Mouse (Mus musculus) bone marrow macrophage, adult 2 months (primary cell): Measurements from ENCODE around the gene Gper1. TPM values are rescaled to one million over a fixed set of nuclear protein-coding genes. Genes with fewer than 3 reads are reported as not detected.

Experiments
- H3K27ac ChIP-seq: 2 replicates; pipeline ENCODE4 v1.5.1; 2012; ENCODE audit warnings: low read depth, low read length; ENCODE audit not compliant: insufficient read depth
- H3K4me1 ChIP-seq: 2 replicates; pipeline ENCODE4 v1.6.1; 2012; ENCODE audit warnings: low read length; ENCODE audit not compliant: control insufficient read depth, insufficient read depth
- H3K4me3 ChIP-seq: 2 replicates; pipeline ENCODE4 v1.5.1; 2012; ENCODE audit warnings: mild to moderate bottlenecking, low read length, moderate library complexity; ENCODE audit not compliant: insufficient read depth
- CTCF ChIP-seq: IDR thresholded peaks from 2 replicates; pipeline ENCODE4 v1.5.1; 2012; ENCODE audit warnings: low read depth, mild to moderate bottlenecking, low read length, moderate library complexity
- POLR2A ChIP-seq: IDR thresholded peaks from 2 replicates; pipeline ENCODE4 v1.6.1; 2012; ENCODE audit warnings: mild to moderate bottlenecking, low read depth, low read length, borderline replicate concordance
- polyA plus RNA-seq: library from polyadenylated mRNA; stranded (reverse); fragments of >200 nt; gene quantifications from 2 replicates; pipeline ENCODE4 v1.2.4, GENCODE M21; 2012; ENCODE audit not compliant: missing spikeins, insufficient read depth, insufficient read length

Gene Gper1
- polyA plus RNA-seq, 1 experiment = not detected

- TF ChIP-seq POLR2A (no peak), CTCF (no peak)
- Histone ChIP-seq H3K27ac (peak within 1 kb of the TSS; percentile 15; the same call in 1 of the 2 replicates), H3K4me3 (peak within 1 kb of the TSS; percentile 84), H3K4me1 (peaks cover 49% of the 10 kb centered on the region)
Observed at GRCm38 (mm10) chr5:139460384-139461067, 37.6 kb downstream of the Gper1 start, which contains the start of gene 3110082I17Rik. Gene 3110082I17Rik, minus strand, starts transcription at chr5:139460527.

GRCm38 (mm10) chr5:139464874-139465273 lies 41.9 kb downstream of the Gper1 start:
- H3K27ac ChIP-seq = peak overlapping the region; percentile 84
- peaks cover 27% of the 10 kb centered on the region for H3K4me1 ChIP-seq

GRCm38 (mm10) chr5:139466373-139466772 lies 43.4 kb downstream of the Gper1 start:
- peaks cover 35% of the 10 kb centered on the region for H3K4me1 ChIP-seq
- no peak overlapping the region for H3K27ac ChIP-seq
- no peak overlapping the region for H3K4me3 ChIP-seq
- TF ChIP-seq POLR2A (no peak), CTCF (no peak)

More at GRCm38 (mm10) chr5:139464874-139465273, 41.9 kb downstream of the Gper1 start:
- TF ChIP-seq CTCF = no peak
- no peak for TF ChIP-seq POLR2A
- no peak overlapping the region for H3K4me3 ChIP-seq

GRCm38 (mm10) chr5:139466801-139467200 lies 43.9 kb downstream of the Gper1 start:
- TF ChIP-seq POLR2A (no peak), CTCF (no peak)
- H3K4me3 ChIP-seq = no peak overlapping the region
- H3K27ac ChIP-seq = peak overlapping the region; percentile 14; the same call in 1 of the 2 replicates
- peaks cover 35% of the 10 kb centered on the region for H3K4me1 ChIP-seq

GRCm38 (mm10) chr5:139467998-139468397 lies 45.0 kb downstream of the Gper1 start:
- no peak overlapping the region for H3K27ac ChIP-seq
- TF ChIP-seq CTCF = no peak
- TF ChIP-seq POLR2A = no peak
- no peak overlapping the region for H3K4me3 ChIP-seq
- H3K4me1 ChIP-seq = peaks cover 35% of the 10 kb centered on the region

- Histone ChIP-seq H3K4me1 (peaks cover 42% of the 10 kb centered on the region), H3K4me3 (no peak overlapping the region), H3K27ac (no peak overlapping the region)
- TF ChIP-seq CTCF = no peak
- no peak for TF ChIP-seq POLR2A
Observed at GRCm38 (mm10) chr5:139474741-139475140, 51.8 kb downstream of the Gper1 start.

Other genes with a start within 250 kb of the Gper1 start
- 21.8 and 25.2 TPM in 2 replicates for gene Sun1, start 222.5 kb upstream of the Gper1 start, polyA plus RNA-seq
- 26.8 and 29.2 TPM in 2 replicates for gene Get4, start 170.8 kb upstream of the Gper1 start, polyA plus RNA-seq
- gene Adap1, start 97.5 kb upstream of the Gper1 start, polyA plus RNA-seq = 73.2 and 77.1 TPM in 2 replicates
- 31.4 and 36.1 TPM in 2 replicates for gene Cox19, start 71.7 kb upstream of the Gper1 start, polyA plus RNA-seq
- not detected in 2 replicates for gene Cyp2w1, start 70.5 kb upstream of the Gper1 start, polyA plus RNA-seq
- gene Gpr146, start 45.5 kb upstream of the Gper1 start, polyA plus RNA-seq = 34.5 and 34.7 TPM in 2 replicates
- 13.2 and 14.4 TPM in 2 replicates for gene C130050O18Rik, start 17.9 kb upstream of the Gper1 start, polyA plus RNA-seq
- 16.4 TPM in 2 replicates for gene 3110082I17Rik, start 37.4 kb downstream of the Gper1 start, polyA plus RNA-seq
- 32.5 and 38.1 TPM in 2 replicates for gene Zfand2a, start 61.4 kb downstream of the Gper1 start, polyA plus RNA-seq
- gene Uncx, start 120.3 kb downstream of the Gper1 start, polyA plus RNA-seq = not detected in 2 replicates